Mouse (Mus musculus) liver, embryonic 14.5 days (tissue): Measurements from ENCODE around the gene Zmym1.

Experiments
- CTCF ChIP-seq: IDR thresholded peaks from 2 replicates; pipeline ENCODE4 v1.5.1; 2016; ENCODE audit warnings: antibody characterized with exemption, low read depth, control low read depth
- EP300 ChIP-seq: IDR thresholded peaks from 2 replicates; pipeline ENCODE4 v1.6.1; 2016; ENCODE audit warnings: antibody characterized with exemption, low read depth

- TF ChIP-seq CTCF (no peak), EP300 (no peak)
Measured at GRCm38 (mm10) chr4:127053071-127053470, 7.9 kb downstream of the Zmym1 start.
